Mouse (Mus musculus): ENCODE data around the gene Klhdc2. TPM values are rescaled to one million over a fixed set of nuclear protein-coding genes. Genes with fewer than 3 reads are reported as not detected.
A peak's percentile ranks its signal among the peaks of the same experiment; 100 is the strongest.

The Klhdc2 gene
- polyA plus RNA-seq (2015; fragmentation: Nextera tagmentation; extraction: Ambion mirVana): 87.8 and 91.7 TPM in 2 replicates

GRCm38 (mm10) chr12:69296511-69297410 is at the start of gene Klhdc2:
Gene Klhdc2, plus strand, starts transcription at chr12:69296681.
- H3K4me1 ChIP-seq (ENCODE audit: control insufficient read depth, insufficient read depth, low read length): peaks cover 13% of the 10 kb centered on the region
- WGBS: under 1% methylated on average over 89 of the region's 98 CpGs
- 0 out of 2 replicates have a peak, but pooled peaks cover 3% of the 10 kb centered on the region for H3K36me3 ChIP-seq (ENCODE audit: control insufficient read depth, insufficient read depth, low read length)

DNA sequence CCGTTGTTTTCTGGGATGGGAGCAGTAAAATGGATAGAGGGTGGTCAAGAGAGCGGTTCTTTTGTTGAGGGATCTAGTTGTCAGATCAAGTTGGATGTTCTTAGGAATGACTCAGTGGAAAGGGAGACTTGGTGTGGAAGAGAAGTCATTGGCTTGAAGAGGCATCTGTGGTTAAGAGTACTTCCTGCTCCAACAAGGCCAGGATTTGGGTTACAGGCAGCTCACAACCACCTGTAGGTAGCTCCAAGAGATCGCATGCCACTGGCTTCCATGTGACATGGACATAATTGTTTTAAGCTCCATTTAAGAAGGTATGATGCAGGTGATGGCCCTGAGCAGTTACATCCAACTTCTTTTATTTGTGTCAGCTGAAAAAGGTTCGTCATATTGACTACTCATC is 46.7 kb upstream of the Klhdc2 start:
- no peak overlapping the region for H3K4me3 ChIP-seq (ENCODE audit: low read length)
- WGBS: 80% methylated on average over 4 of the region's 4 CpGs
- no peak overlapping the region for H3K4me2 ChIP-seq (ENCODE audit: low read depth, low read length)
- no peaks in the 10 kb centered on the region for H3K9me3 ChIP-seq (ENCODE audit: control insufficient read depth, low read length)
- no peaks in the 10 kb centered on the region for H3K36me3 ChIP-seq (ENCODE audit: control insufficient read depth, insufficient read depth, low read length)
- ATAC-seq: no peak
- no peak overlapping the region for H3K27ac ChIP-seq (ENCODE audit: low read length)
- no peak overlapping the region for H3K9ac ChIP-seq (ENCODE audit: low read depth, low read length)
- H3K4me1 ChIP-seq (ENCODE audit: control insufficient read depth, insufficient read depth, low read length): no peaks in the 10 kb centered on the region
- no peaks in the 10 kb centered on the region for H3K27me3 ChIP-seq (replicated peaks; ENCODE audit: control insufficient read depth, insufficient read depth, low read length)

More at GRCm38 (mm10) chr12:69296511-69297410, at the start of gene Klhdc2:
- H3K9ac ChIP-seq (ENCODE audit: low read depth, low read length): peak within 1 kb of the TSS; percentile 92
- ATAC-seq: peak; percentile 93
- peak within 1 kb of the TSS; percentile 80 for H3K4me3 ChIP-seq (ENCODE audit: low read length)
- no peaks in the 10 kb centered on the region for H3K9me3 ChIP-seq (ENCODE audit: control insufficient read depth, low read length)
- H3K4me2 ChIP-seq (ENCODE audit: low read depth, low read length): peak within 1 kb of the TSS; percentile 66
- H3K27me3 ChIP-seq (replicated peaks; ENCODE audit: control insufficient read depth, insufficient read depth, low read length): no peaks in the 10 kb centered on the region
- peak within 1 kb of the TSS; percentile 96 for H3K27ac ChIP-seq (ENCODE audit: low read length)

DNA sequence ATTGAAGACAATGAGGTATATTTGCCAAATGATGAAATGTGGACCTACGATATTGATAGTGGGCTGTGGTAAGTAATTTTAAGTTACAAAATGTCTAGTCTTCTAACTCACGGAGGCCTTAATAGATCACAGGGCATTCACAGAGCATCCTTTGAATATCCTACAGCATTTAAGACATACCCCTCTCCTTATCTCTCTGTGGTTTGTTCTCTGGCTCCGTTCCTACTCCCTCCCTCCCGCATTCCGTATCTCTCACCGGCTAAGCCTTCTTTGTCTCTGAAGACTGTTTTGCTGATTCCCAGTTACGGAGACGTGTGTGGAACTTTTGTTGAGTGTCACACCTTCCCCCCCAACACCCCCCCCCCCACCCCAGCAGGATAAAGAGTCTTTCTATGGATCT is 45.7 kb upstream of the Klhdc2 start:
- no peaks in the 10 kb centered on the region for H3K4me1 ChIP-seq (ENCODE audit: control insufficient read depth, insufficient read depth, low read length)
- 84% methylated on average over 8 of the region's 8 CpGs for WGBS
- no peak overlapping the region for H3K9ac ChIP-seq (ENCODE audit: low read depth, low read length)
- no peak overlapping the region for H3K4me3 ChIP-seq (ENCODE audit: low read length)
- no peak overlapping the region for H3K27ac ChIP-seq (ENCODE audit: low read length)
- ATAC-seq: no peak
- no peak overlapping the region for H3K4me2 ChIP-seq (ENCODE audit: low read depth, low read length)
- no peaks in the 10 kb centered on the region for H3K9me3 ChIP-seq (ENCODE audit: control insufficient read depth, low read length)
- H3K36me3 ChIP-seq (ENCODE audit: control insufficient read depth, insufficient read depth, low read length): no peaks in the 10 kb centered on the region
- H3K27me3 ChIP-seq (replicated peaks; ENCODE audit: control insufficient read depth, insufficient read depth, low read length): no peaks in the 10 kb centered on the region

DNA sequence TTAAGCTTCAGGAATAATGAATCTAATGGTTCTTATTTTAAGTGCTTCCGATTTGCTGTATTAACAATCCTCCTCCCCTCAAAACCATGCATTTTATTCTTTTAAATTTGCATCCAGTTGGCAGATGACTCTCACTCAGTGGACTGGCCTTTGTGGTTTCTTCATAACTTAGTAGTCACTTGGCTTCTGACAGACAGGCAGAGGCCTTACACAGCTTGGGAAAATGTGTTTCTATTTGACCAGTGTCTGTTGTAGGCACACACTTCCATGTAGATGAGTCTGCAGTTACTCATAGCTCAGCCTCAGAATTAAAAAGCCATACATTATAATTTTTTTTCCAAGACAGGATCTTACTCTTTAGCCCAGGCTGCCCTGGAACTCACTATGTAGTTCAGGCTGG is 42.7 kb upstream of the Klhdc2 start:
- ATAC-seq: no peak
- Histone ChIP-seq H3K27ac (ENCODE audit: low read length) (no peak overlapping the region), H3K4me1 (ENCODE audit: control insufficient read depth, insufficient read depth, low read length) (no peaks in the 10 kb centered on the region), H3K27me3 (replicated peaks; ENCODE audit: control insufficient read depth, insufficient read depth, low read length) (no peaks in the 10 kb centered on the region), H3K4me3 (ENCODE audit: low read length) (no peak overlapping the region), H3K4me2 (ENCODE audit: low read depth, low read length) (no peak overlapping the region), H3K9me3 (ENCODE audit: control insufficient read depth, low read length) (no peaks in the 10 kb centered on the region), H3K36me3 (ENCODE audit: control insufficient read depth, insufficient read depth, low read length) (no peaks in the 10 kb centered on the region), H3K9ac (ENCODE audit: low read depth, low read length) (no peak overlapping the region)
- 90% methylated on average over 1 of the region's 1 CpGs for WGBS

DNA sequence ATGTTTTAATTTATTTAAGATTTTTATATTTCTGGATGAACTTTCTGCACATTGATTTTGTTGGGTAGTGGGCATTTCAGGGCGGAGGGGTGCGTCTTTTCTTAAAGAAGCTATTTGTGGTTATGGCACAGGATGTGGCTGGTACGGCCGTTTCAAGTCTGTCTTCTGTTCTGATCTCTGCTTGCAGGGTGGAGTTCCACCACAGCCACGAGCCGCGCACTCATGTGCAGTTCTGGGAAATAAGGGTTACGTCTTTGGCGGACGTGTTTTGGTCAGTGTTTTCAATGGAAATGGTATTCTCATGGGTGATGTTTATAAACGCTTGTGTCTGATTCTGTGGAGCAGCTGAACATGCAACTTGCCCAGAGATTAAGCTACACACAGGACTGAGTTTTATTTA is 38.6 kb upstream of the Klhdc2 start:
- no peak overlapping the region for H3K27ac ChIP-seq (ENCODE audit: low read length)
- 78% methylated on average over 11 of the region's 11 CpGs for WGBS
- H3K27me3 ChIP-seq (replicated peaks; ENCODE audit: control insufficient read depth, insufficient read depth, low read length): no peaks in the 10 kb centered on the region
- H3K4me1 ChIP-seq (ENCODE audit: control insufficient read depth, insufficient read depth, low read length): no peaks in the 10 kb centered on the region
- no peaks in the 10 kb centered on the region for H3K36me3 ChIP-seq (ENCODE audit: control insufficient read depth, insufficient read depth, low read length)
- no peak overlapping the region for H3K4me3 ChIP-seq (ENCODE audit: low read length)
- no peak for ATAC-seq
- H3K4me2 ChIP-seq (ENCODE audit: low read depth, low read length): no peak overlapping the region
- no peaks in the 10 kb centered on the region for H3K9me3 ChIP-seq (ENCODE audit: control insufficient read depth, low read length)
- no peak overlapping the region for H3K9ac ChIP-seq (ENCODE audit: low read depth, low read length)

DNA sequence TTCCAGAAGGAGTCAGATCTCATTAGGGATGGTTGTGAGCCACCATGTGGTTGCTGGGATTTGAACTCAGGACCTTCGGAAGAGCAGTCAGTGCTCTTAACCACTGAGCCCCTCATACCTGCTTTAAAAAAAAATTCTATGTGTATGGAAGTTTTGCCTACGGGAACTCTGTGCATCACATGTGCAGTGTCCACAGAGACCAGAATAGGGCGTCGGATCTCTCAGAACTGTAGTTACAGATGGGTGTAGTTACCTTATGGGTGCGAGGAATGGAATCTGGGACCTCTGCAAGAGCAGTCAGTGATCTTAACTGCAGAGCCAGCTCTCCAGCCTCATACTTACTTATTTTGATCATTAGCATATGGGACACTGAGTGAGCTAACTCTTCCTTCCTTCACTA is 34.2 kb upstream of the Klhdc2 start:
- ATAC-seq: no peak
- H3K36me3 ChIP-seq (ENCODE audit: control insufficient read depth, insufficient read depth, low read length): no peaks in the 10 kb centered on the region

DNA sequence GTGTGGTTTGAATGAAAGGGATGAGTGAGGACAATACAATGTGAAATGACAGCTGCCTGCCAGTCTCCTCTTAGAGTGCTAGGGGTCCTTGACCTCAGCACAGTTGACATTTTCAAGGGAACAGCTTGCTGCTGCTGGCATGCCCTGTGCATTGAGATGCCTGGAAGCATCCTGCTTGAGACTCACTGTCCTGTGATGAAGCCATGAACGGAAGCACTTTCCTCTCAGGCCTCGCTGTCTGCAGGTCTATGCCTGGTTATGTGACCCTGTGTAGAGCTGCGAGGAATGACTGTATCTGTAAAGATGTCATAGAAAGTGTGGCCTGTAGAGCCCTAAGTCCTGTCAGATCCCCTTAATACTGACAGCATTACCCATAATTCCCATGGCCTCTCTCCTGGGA is 31.4 kb upstream of the Klhdc2 start:
- ATAC-seq: no peak
- Histone ChIP-seq H3K27ac (ENCODE audit: low read length) (no peak overlapping the region), H3K9me3 (ENCODE audit: control insufficient read depth, low read length) (no peaks in the 10 kb centered on the region), H3K4me3 (ENCODE audit: low read length) (no peak overlapping the region), H3K4me1 (ENCODE audit: control insufficient read depth, insufficient read depth, low read length) (no peaks in the 10 kb centered on the region), H3K4me2 (ENCODE audit: low read depth, low read length) (no peak overlapping the region), H3K27me3 (replicated peaks; ENCODE audit: control insufficient read depth, insufficient read depth, low read length) (no peaks in the 10 kb centered on the region), H3K36me3 (ENCODE audit: control insufficient read depth, insufficient read depth, low read length) (no peaks in the 10 kb centered on the region), H3K9ac (ENCODE audit: low read depth, low read length) (no peak overlapping the region)
- WGBS: 88% methylated on average over 3 of the region's 3 CpGs

More for the DNA sequence above, 34.2 kb upstream of the Klhdc2 start:
- H3K9me3 ChIP-seq (ENCODE audit: control insufficient read depth, low read length): no peaks in the 10 kb centered on the region
- no peak overlapping the region for H3K4me2 ChIP-seq (ENCODE audit: low read depth, low read length)
- no peak overlapping the region for H3K9ac ChIP-seq (ENCODE audit: low read depth, low read length)
- no peaks in the 10 kb centered on the region for H3K4me1 ChIP-seq (ENCODE audit: control insufficient read depth, insufficient read depth, low read length)
- WGBS: 94% methylated on average over 5 of the region's 5 CpGs
- H3K27me3 ChIP-seq (replicated peaks; ENCODE audit: control insufficient read depth, insufficient read depth, low read length): no peaks in the 10 kb centered on the region
- no peak overlapping the region for H3K4me3 ChIP-seq (ENCODE audit: low read length)
- no peak overlapping the region for H3K27ac ChIP-seq (ENCODE audit: low read length)

- Histone ChIP-seq H3K4me2 (ENCODE audit: low read depth, low read length) (no peak overlapping the region), H3K9ac (ENCODE audit: low read depth, low read length) (no peak overlapping the region), H3K4me3 (ENCODE audit: low read length) (no peak overlapping the region), H3K27ac (ENCODE audit: low read length) (no peak overlapping the region), H3K27me3 (replicated peaks; ENCODE audit: control insufficient read depth, insufficient read depth, low read length) (no peaks in the 10 kb centered on the region), H3K36me3 (ENCODE audit: control insufficient read depth, insufficient read depth, low read length) (no peaks in the 10 kb centered on the region), H3K4me1 (ENCODE audit: control insufficient read depth, insufficient read depth, low read length) (no peaks in the 10 kb centered on the region), H3K9me3 (ENCODE audit: control insufficient read depth, low read length) (no peaks in the 10 kb centered on the region)
- ATAC-seq: no peak
- 77% methylated on average over 11 of the region's 11 CpGs for WGBS
Measured at GRCm38 (mm10) chr12:69267956-69268632, 28.4 kb upstream of the Klhdc2 start.

DNA sequence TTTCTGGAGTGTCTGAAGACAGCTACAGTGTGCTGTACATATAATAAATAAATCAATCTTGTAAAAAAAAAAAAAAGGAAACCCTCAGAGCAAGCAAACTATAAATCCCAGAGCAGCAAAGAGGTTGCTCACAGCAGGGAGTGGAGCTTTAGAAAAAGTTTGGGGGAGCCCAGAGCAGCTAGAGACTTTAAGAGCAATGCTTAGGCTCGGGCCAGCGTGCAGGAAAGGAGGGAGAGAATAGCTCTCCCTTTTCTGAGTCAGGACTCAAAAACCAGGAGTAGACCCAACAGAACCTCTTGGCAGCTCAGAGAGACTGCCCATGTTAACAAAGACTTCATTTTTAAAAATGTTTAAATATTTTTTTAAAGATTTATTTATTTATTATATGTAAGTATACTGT is 27.5 kb upstream of the Klhdc2 start:
- Histone ChIP-seq H3K4me2 (ENCODE audit: low read depth, low read length) (no peak overlapping the region), H3K4me3 (ENCODE audit: low read length) (no peak overlapping the region), H3K36me3 (ENCODE audit: control insufficient read depth, insufficient read depth, low read length) (no peaks in the 10 kb centered on the region), H3K27ac (ENCODE audit: low read length) (no peak overlapping the region), H3K27me3 (replicated peaks; ENCODE audit: control insufficient read depth, insufficient read depth, low read length) (no peaks in the 10 kb centered on the region), H3K9ac (ENCODE audit: low read depth, low read length) (no peak overlapping the region), H3K9me3 (ENCODE audit: control insufficient read depth, low read length) (no peaks in the 10 kb centered on the region), H3K4me1 (ENCODE audit: control insufficient read depth, insufficient read depth, low read length) (no peaks in the 10 kb centered on the region)
- no peak for ATAC-seq
- 92% methylated on average over 2 of the region's 2 CpGs for WGBS

Data from intestine, embryonic 16.5 days (tissue).